Mouse (Mus musculus): ENCODE results near the gene Dbndd2. TPM values are rescaled to one million over a fixed set of nuclear protein-coding genes. Genes with fewer than 3 reads are reported as not detected.

Gene Dbndd2
- polyA plus RNA-seq, 1 experiment from 2014 or later: 17.9 TPM

GRCm38 (mm10) chr2:164441731-164442130, 44.2 kb upstream of the Dbndd2 start:
- Histone ChIP-seq H3K4me2 (replicated peaks; ENCODE audit: low read depth, low read length) (peak overlapping the region; percentile 65), H3K4me1 (ENCODE audit: control insufficient read depth, insufficient read depth, low read length) (peaks cover 38% of the 10 kb centered on the region; the same call in 1 of the 2 replicates), H3K9me3 (ENCODE audit: control insufficient read depth, low read depth, low read length) (no peaks in the 10 kb centered on the region), H3K4me3 (ENCODE audit: low read depth, low read length) (peak overlapping the region; percentile 64), H3K27ac (ENCODE audit: low read length) (no peak overlapping the region), H3K27me3 (ENCODE audit: control insufficient read depth, insufficient read depth, low read length) (no peaks in the 10 kb centered on the region), H3K9ac (replicated peaks; ENCODE audit: low read depth, low read length) (peak overlapping the region; percentile 82), H3K36me3 (ENCODE audit: control insufficient read depth, insufficient read depth, low read length) (no peaks in the 10 kb centered on the region)
- 34% methylated on average over 7 of the region's 7 CpGs for whole genome bisulfite sequencing
- no peak for ATAC-seq (ENCODE audit: insufficient number of reproducible peaks, insufficient read depth, low FRiP score, low read depth)

- peak; percentile 57 for ATAC-seq (ENCODE audit: insufficient number of reproducible peaks, insufficient read depth, low FRiP score, low read depth)
- peak overlapping the region; percentile 65 for H3K4me2 ChIP-seq (replicated peaks; ENCODE audit: low read depth, low read length)
- H3K4me1 ChIP-seq (ENCODE audit: control insufficient read depth, insufficient read depth, low read length): peaks cover 32% of the 10 kb centered on the region; the same call in 1 of the 2 replicates
- H3K4me3 ChIP-seq (ENCODE audit: low read depth, low read length): peak overlapping the region; percentile 64
- H3K9me3 ChIP-seq (ENCODE audit: control insufficient read depth, low read depth, low read length): no peaks in the 10 kb centered on the region
- 3% methylated on average over 29 of the region's 29 CpGs for WGBS
- peak overlapping the region; percentile 69 for H3K27ac ChIP-seq (ENCODE audit: low read length)
- H3K9ac ChIP-seq (replicated peaks; ENCODE audit: low read depth, low read length): peak overlapping the region; percentile 82
- no peaks in the 10 kb centered on the region for H3K36me3 ChIP-seq (ENCODE audit: control insufficient read depth, insufficient read depth, low read length)
- H3K27me3 ChIP-seq (ENCODE audit: control insufficient read depth, insufficient read depth, low read length): no peaks in the 10 kb centered on the region
Observed at GRCm38 (mm10) chr2:164442315-164443050, 43.4 kb upstream of the Dbndd2 start.

GRCm38 (mm10) chr2:164443051-164443437, 42.9 kb upstream of the Dbndd2 start:
- Histone ChIP-seq H3K36me3 (ENCODE audit: control insufficient read depth, insufficient read depth, low read length) (no peaks in the 10 kb centered on the region), H3K27me3 (ENCODE audit: control insufficient read depth, insufficient read depth, low read length) (no peaks in the 10 kb centered on the region), H3K4me2 (replicated peaks; ENCODE audit: low read depth, low read length) (peak overlapping the region; percentile 65), H3K9ac (replicated peaks; ENCODE audit: low read depth, low read length) (peak overlapping the region; percentile 82), H3K9me3 (ENCODE audit: control insufficient read depth, low read depth, low read length) (no peaks in the 10 kb centered on the region), H3K4me1 (ENCODE audit: control insufficient read depth, insufficient read depth, low read length) (peaks cover 28% of the 10 kb centered on the region; the same call in 1 of the 2 replicates), H3K27ac (ENCODE audit: low read length) (peak overlapping the region; percentile 69), H3K4me3 (ENCODE audit: low read depth, low read length) (peak overlapping the region; percentile 64)
- ATAC-seq (ENCODE audit: insufficient number of reproducible peaks, insufficient read depth, low FRiP score, low read depth): peak; percentile 94
- under 1% methylated on average over 24 of the region's 26 CpGs for WGBS

GRCm38 (mm10) chr2:164443460-164444000, 42.4 kb upstream of the Dbndd2 start, which contains the start of gene Sdc4:
Sdc4 (minus strand) TSS chr2:164443887.
- WGBS: 10% methylated on average over 18 of the region's 18 CpGs
- Histone ChIP-seq H3K9me3 (ENCODE audit: control insufficient read depth, low read depth, low read length) (no peaks in the 10 kb centered on the region), H3K4me1 (ENCODE audit: control insufficient read depth, insufficient read depth, low read length) (peaks cover 26% of the 10 kb centered on the region; the same call in 1 of the 2 replicates), H3K9ac (replicated peaks; ENCODE audit: low read depth, low read length) (peak within 1 kb of the TSS; percentile 82), H3K4me2 (replicated peaks; ENCODE audit: low read depth, low read length) (peak within 1 kb of the TSS; percentile 65), H3K27me3 (ENCODE audit: control insufficient read depth, insufficient read depth, low read length) (no peaks in the 10 kb centered on the region), H3K27ac (ENCODE audit: low read length) (peak within 1 kb of the TSS; percentile 69), H3K4me3 (ENCODE audit: low read depth, low read length) (peak within 1 kb of the TSS; percentile 64), H3K36me3 (ENCODE audit: control insufficient read depth, insufficient read depth, low read length) (no peaks in the 10 kb centered on the region)
- no peak; the same call in 1 of the 2 replicates for ATAC-seq (ENCODE audit: insufficient number of reproducible peaks, insufficient read depth, low FRiP score, low read depth)

GRCm38 (mm10) chr2:164444701-164445100, 41.2 kb upstream of the Dbndd2 start:
- Histone ChIP-seq H3K27me3 (ENCODE audit: control insufficient read depth, insufficient read depth, low read length) (no peaks in the 10 kb centered on the region), H3K9ac (replicated peaks; ENCODE audit: low read depth, low read length) (no peak overlapping the region), H3K9me3 (ENCODE audit: control insufficient read depth, low read depth, low read length) (no peaks in the 10 kb centered on the region), H3K36me3 (ENCODE audit: control insufficient read depth, insufficient read depth, low read length) (no peaks in the 10 kb centered on the region), H3K27ac (ENCODE audit: low read length) (no peak overlapping the region), H3K4me2 (replicated peaks; ENCODE audit: low read depth, low read length) (no peak overlapping the region), H3K4me3 (ENCODE audit: low read depth, low read length) (no peak overlapping the region), H3K4me1 (ENCODE audit: control insufficient read depth, insufficient read depth, low read length) (peaks cover 18% of the 10 kb centered on the region; the same call in 1 of the 2 replicates)
- ATAC-seq (ENCODE audit: insufficient number of reproducible peaks, insufficient read depth, low FRiP score, low read depth): no peak
- WGBS: 70% methylated on average over 2 of the region's 2 CpGs

GRCm38 (mm10) chr2:164445399-164446085, 40.4 kb upstream of the Dbndd2 start:
- no peak for ATAC-seq (ENCODE audit: insufficient number of reproducible peaks, insufficient read depth, low FRiP score, low read depth)
- Histone ChIP-seq H3K27me3 (ENCODE audit: control insufficient read depth, insufficient read depth, low read length) (no peaks in the 10 kb centered on the region), H3K36me3 (ENCODE audit: control insufficient read depth, insufficient read depth, low read length) (no peaks in the 10 kb centered on the region), H3K4me2 (replicated peaks; ENCODE audit: low read depth, low read length) (no peak overlapping the region), H3K27ac (ENCODE audit: low read length) (no peak overlapping the region), H3K9ac (replicated peaks; ENCODE audit: low read depth, low read length) (no peak overlapping the region), H3K4me1 (ENCODE audit: control insufficient read depth, insufficient read depth, low read length) (peaks cover 11% of the 10 kb centered on the region; the same call in 1 of the 2 replicates), H3K4me3 (ENCODE audit: low read depth, low read length) (no peak overlapping the region), H3K9me3 (ENCODE audit: control insufficient read depth, low read depth, low read length) (no peaks in the 10 kb centered on the region)
- WGBS: 71% methylated on average over 3 of the region's 3 CpGs

- no peak for ATAC-seq (ENCODE audit: insufficient number of reproducible peaks, insufficient read depth, low FRiP score, low read depth)
- H3K9me3 ChIP-seq (ENCODE audit: control insufficient read depth, low read depth, low read length): no peaks in the 10 kb centered on the region
- H3K4me2 ChIP-seq (replicated peaks; ENCODE audit: low read depth, low read length): no peak overlapping the region
- H3K27me3 ChIP-seq (ENCODE audit: control insufficient read depth, insufficient read depth, low read length): no peaks in the 10 kb centered on the region
- no peak overlapping the region for H3K4me3 ChIP-seq (ENCODE audit: low read depth, low read length)
- no peak overlapping the region for H3K9ac ChIP-seq (replicated peaks; ENCODE audit: low read depth, low read length)
- H3K27ac ChIP-seq (ENCODE audit: low read length): no peak overlapping the region
- H3K4me1 ChIP-seq (ENCODE audit: control insufficient read depth, insufficient read depth, low read length): peaks cover 11% of the 10 kb centered on the region; the same call in 1 of the 2 replicates
- 67% methylated on average over 3 of the region's 3 CpGs for WGBS
- H3K36me3 ChIP-seq (ENCODE audit: control insufficient read depth, insufficient read depth, low read length): no peaks in the 10 kb centered on the region
Observed at GRCm38 (mm10) chr2:164446086-164446469, 39.8 kb upstream of the Dbndd2 start.

- 90% methylated on average over 1 of the region's 1 CpGs for WGBS
- H3K9me3 ChIP-seq (ENCODE audit: control insufficient read depth, low read depth, low read length): no peaks in the 10 kb centered on the region
- no peak for ATAC-seq (ENCODE audit: insufficient number of reproducible peaks, insufficient read depth, low FRiP score, low read depth)
Observed at GRCm38 (mm10) chr2:164448140-164448539, 37.8 kb upstream of the Dbndd2 start.

More at GRCm38 (mm10) chr2:164448140-164448539, 37.8 kb upstream of the Dbndd2 start:
- no peak overlapping the region for H3K4me2 ChIP-seq (replicated peaks; ENCODE audit: low read depth, low read length)
- no peaks in the 10 kb centered on the region for H3K36me3 ChIP-seq (ENCODE audit: control insufficient read depth, insufficient read depth, low read length)
- H3K27me3 ChIP-seq (ENCODE audit: control insufficient read depth, insufficient read depth, low read length): no peaks in the 10 kb centered on the region
- no peak overlapping the region for H3K4me3 ChIP-seq (ENCODE audit: low read depth, low read length)
- H3K9ac ChIP-seq (replicated peaks; ENCODE audit: low read depth, low read length): no peak overlapping the region
- no peak overlapping the region for H3K27ac ChIP-seq (ENCODE audit: low read length)
- peaks cover 6% of the 10 kb centered on the region; the same call in 1 of the 2 replicates for H3K4me1 ChIP-seq (ENCODE audit: control insufficient read depth, insufficient read depth, low read length)
